Mouse (Mus musculus): Measurements from ENCODE around the gene Pard3.
A peak's percentile ranks its signal among the peaks of the same experiment; 100 is the strongest.
"Not testable (repeated sequence)": the region's sequence is repeated elsewhere in the genome, so short reads cannot be mapped to it uniquely, and the experiment has no call there.

Gene Pard3

DNA sequence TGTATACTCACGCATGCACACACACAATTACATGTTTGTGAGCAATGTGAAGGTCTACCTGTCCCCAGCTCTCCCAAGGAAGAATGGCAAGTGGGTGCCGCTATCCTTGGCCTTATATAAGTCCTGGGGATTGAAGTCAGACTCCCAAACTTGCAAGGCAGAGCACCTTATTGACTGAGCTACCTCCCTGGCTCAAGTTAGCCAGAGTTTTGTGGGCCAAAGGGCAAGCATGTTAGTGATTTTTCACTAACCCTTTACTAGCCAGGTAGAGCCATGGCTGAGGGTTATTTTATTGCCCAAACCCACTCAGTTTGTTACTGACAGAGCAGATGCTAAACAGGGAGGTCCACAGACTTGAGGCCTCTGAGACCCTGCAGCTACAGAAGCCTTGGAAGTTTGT lies 73.1 kb downstream of the Pard3 start:
- DNase-seq (ENCODE audit: low read depth, low spot score), result no peak

DNA sequence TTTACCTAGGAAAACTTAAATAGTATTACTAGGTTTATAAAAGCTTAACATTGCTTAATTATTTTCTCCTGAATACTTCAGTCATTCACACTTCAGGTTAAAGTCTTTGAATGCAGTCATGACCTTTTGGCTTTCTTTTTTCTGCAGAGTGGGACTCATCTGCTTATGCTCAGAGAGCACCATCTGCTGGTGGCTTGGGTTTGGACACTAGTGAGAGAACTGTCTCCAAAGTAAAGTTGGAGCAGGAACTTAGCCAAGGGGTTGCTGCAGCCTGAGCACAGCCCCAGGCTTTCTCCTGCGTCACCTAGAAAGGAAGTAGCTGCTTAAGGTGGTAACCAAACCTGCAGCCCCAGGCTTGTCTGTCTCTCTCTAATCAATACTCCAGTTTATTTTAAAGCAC lies 75.5 kb downstream of the Pard3 start:
- DNase-seq (ENCODE audit: low read depth, low spot score), result peak; percentile 51

DNA sequence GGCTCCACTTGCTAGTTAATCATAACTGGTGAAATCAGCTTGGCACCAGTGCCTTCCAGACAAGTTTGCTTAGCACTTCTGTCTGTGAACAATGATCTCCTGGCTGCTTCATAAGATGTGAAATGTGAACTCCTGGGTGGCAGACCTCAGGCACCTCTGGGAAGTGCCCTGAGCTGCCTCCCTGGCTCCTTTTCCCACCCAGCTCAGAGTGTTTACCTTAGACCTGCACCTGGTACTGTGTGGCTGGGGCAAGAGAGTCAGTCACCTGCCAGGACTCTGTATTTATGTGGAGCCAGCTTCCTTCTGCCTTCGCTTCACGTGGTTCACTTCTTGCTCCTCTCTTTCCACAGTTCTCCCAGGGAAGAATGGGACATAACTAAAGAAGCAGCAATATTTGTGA lies 77.3 kb downstream of the Pard3 start:
- DNase-seq (ENCODE audit: low read depth, low spot score), result no peak

DNA sequence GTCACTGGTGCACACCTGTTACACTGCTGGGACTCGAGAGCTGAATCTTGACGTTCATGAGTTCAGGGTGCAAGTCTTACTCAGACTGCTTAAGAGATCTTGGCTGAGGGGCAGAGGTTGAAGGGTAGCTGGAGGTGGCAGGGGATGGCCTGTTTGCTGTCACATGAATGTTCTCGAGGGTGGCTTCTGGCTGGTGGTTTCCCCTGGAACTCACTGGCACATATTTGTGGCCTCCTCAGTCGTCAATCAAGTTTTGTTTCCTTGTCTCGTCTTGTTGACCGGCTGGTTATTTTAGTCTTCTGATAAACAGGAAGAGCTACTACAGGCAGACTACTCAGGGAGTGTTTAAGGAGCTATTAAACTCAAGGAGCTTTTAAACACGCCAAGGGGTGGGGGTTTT lies 79.9 kb downstream of the Pard3 start:
- no peak for DNase-seq (ENCODE audit: low read depth, low spot score)

DNA sequence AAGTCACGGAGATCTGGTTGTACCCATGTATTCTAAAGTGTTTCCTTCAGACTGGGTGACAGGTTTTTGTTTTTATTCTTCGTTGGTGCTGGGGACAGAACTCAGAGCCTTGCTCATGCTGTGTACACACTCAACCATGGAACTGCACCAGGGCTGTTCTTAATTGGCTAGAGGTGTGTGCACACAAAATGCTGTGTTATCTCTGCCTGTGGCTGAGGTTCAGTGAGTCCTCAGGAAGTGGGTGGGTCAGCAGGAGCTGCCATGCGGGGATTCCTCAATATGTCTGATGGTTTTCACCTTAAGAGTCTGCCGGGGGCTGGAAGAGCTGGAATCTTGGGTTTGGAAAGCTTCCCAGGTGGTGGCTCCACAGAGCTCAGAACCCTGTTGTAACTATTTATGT lies 80.9 kb downstream of the Pard3 start:
- DNase-seq (ENCODE audit: low read depth, low spot score), result no peak

- no peak for DNase-seq (ENCODE audit: low read depth, low spot score)
Measured at GRCm38 (mm10) chr8:127145135-127145534, 81.4 kb downstream of the Pard3 start.

DNA sequence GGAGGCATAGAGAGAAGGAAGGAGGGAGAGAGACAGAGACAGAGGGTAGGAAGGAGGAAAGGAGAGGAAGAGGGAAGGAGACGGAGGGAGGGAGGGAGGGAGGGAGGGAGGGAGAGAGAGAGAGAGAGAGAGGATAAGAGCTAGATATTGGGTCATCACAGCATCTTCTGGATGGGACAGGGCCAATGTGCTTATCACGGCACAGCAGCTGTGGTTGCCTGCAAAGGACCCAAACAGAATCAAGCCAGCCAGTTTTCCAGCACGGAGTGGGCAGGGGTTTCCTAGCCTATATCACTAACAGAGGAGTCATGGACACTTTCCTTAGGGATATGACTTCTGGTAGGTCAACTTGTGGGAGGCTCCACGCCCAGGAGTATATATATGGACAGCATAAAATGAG lies 82.4 kb downstream of the Pard3 start:
- DNase-seq (ENCODE audit: low read depth, low spot score), result no peak

GRCm38 (mm10) chr8:127148821-127149220 lies 85.1 kb downstream of the Pard3 start:
- no peak for DNase-seq (ENCODE audit: low read depth, low spot score)

DNA sequence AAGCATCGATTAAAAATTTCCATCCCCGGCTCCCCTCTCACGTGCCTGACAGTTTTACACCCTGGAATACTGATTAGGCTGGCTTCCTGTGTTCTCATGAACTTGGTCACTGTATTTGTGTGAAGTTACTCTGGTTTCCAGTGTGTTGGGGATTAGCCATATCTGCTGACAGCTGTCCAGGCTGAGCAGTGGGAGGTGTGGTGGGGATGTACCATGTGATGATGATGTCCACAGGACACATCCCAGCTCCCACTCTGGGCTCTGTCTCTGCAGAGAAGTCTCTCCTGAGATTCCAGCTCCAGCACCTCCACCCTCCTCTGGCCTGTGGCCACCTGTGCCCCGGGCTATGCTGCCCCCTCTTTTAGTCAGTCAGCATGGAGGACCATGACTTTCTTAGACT lies 87.0 kb downstream of the Pard3 start:
- no peak for DNase-seq (ENCODE audit: low read depth, low spot score)

- no peak for DNase-seq (ENCODE audit: low read depth, low spot score)
Measured at GRCm38 (mm10) chr8:127151706-127152105, 88.0 kb downstream of the Pard3 start.

DNA sequence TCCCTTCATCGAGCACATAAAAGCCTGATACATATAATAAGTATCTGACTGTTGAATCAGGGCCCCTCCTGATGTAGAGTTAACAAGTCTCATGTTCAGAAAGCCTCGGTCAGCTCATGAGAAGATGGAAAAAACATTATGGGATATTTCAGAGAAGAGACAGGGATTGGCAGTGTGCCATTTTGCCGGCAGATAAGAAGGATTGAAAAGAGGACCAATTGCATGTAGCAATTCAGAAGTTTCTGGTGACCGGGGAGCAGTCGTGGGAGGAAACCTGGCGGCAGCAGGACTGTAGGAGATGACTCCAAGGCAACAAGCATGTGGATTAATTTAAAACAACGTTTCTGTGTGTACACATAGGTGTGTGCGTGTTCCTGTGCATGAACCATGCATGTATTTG lies 93.4 kb downstream of the Pard3 start:
- DNase-seq (ENCODE audit: low read depth, low spot score), result no peak

- DNase-seq (ENCODE audit: low read depth, low spot score), result no peak
Measured at GRCm38 (mm10) chr8:127159421-127159966, 95.8 kb downstream of the Pard3 start.

DNA sequence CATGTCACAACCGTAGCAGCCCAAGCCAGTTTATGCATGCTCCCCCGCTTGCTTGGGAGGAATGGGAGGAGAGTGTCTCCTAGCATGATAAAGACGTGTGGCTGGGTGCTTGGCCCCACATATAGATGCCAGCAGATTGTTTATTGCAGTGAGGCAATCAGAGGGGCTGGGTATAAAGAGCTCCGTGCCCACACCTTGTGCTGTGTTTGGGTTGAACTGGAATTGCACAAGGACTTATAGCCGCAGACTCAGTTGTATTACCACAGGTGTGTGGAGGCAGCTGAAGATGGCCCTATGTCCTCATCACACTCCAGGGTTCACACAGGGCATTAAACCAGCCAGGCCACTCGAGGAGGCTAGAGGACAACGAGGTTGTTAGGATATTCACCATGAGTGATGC lies 98.2 kb downstream of the Pard3 start:
- DNase-seq (ENCODE audit: low read depth, low spot score), result no peak

DNA sequence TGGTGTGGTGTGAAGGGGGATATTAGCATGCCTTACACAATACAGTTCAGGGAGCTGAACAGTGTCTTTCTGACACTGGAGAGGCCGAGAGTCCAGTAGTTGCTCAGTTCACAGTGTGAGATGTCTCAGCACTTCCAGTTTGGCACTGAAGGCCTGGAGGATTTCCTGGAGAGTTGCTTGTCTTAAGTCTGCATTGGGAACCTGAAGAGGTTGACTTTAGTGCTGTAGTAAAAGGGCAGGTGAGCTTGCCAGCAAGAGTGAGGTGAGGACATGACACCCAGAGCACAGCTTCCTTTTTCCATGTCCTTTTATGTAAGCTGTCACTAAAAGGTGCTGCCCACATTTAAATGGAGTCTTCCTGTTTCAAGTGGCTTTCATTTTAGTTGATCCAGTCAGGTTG lies 99.1 kb downstream of the Pard3 start:
- DNase-seq (ENCODE audit: low read depth, low spot score), result no peak

DNA sequence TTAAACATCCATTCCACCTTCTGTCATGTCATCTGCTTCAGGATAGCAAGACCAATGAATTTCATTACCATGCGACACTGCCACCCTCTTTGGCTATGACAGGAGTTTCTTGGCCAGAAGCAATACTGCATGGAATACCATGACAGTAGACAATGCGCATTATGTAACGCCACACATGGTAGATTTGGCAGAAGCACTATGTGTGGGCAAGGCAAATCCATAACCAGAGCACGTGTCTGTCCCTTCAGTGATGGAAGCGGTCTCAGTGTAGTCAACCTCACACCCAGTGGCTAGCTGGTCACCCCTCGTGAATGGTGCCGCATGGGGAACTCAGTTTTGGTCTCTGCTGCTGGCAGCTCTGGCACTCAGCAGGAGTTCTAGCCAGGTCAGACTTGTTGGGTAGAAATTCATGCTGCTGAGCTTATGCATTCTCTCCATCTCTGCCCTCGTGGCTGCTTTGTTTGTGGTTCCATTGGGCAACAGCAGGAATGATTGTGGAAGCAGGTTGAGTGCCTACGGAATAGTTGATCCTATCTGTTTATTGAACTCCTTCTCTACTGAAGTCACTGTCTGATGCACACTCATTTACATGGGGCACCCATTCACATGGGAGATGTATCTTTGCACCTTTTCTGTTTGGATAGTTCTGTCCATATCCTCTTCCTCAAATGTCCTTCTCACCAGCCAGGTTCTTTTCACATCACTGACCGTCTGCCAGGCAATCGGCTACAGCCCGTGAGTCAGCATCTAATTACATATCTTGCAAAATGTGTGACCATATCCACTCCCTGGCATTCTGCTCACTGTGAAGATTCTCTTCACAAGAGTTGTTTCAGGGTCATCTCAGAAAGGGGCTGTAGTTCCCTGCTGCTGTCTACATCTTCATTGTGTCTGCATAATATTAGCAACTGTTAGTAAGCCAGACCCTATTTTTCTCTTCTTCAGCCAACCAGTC lies 100.9 kb downstream of the Pard3 start:
- no peak for DNase-seq (ENCODE audit: low read depth, low spot score)

DNA sequence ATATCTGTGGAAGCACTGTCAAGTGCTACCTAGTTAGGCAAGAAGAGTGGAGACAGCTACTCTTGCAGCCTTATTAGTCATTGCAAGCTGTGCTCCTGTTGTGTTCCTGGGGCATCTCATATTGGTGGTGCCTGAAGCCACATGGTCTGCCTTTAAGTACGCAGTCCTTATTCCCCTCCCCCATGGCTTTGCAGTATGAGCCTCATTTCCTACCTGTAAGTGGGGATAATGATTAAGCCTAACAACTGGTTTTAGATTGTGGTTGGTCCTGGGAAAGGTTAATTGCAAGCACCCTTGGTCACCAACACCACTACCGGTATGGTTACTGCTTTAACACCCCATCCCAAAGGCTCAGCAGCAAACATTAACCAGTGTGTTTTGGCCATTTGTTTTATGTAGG lies 104.8 kb downstream of the Pard3 start:
- no peak for DNase-seq (ENCODE audit: low read depth, low spot score)

- DNase-seq (ENCODE audit: low read depth, low spot score), result no peak
Measured at GRCm38 (mm10) chr8:127169361-127169760, 105.7 kb downstream of the Pard3 start.

DNA sequence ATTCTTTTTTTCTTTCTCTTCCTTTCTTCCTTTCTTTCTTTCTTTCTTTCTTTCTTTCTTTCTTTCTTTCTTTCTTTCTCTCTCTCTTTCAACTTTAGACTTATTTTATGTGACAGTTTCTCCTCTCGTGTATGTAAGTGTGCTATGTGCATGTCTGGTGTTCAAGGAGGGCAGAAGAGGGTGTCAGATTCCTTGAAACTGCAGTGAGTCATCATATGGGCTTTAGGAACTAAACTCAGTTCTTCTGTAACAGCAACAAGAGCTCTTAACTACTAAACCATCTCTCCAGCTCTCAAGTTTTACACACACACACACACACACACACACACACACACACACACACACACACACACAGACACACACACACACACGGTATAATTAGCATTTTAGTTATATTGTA lies 106.7 kb downstream of the Pard3 start:
- DNase-seq (ENCODE audit: low read depth, low spot score), result not testable (repeated sequence)

- no peak for DNase-seq (ENCODE audit: low read depth, low spot score)
Measured at GRCm38 (mm10) chr8:127170930-127171329, 107.2 kb downstream of the Pard3 start.

DNA sequence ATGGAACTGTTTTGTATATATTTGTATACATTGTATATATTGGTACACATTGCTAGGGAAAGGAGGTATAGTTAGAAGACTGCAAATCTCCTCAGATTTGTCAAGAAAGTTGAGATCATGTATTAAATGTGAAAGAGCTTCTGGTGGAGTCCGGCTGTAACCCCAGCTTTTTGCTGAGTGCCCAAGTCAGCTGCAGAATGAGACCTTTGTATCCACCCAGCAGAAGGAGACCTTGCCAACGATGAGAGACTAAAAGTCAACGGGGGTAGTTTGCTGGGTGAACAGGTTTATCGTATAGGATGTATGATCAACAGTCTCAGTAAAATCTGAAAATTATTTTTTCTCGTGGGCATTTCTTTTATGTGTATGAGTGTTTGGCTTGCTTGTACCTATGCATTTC lies 109.8 kb downstream of the Pard3 start:
- DNase-seq (ENCODE audit: low read depth, low spot score), result no peak

- DNase-seq (ENCODE audit: low read depth, low spot score), result no peak
Measured at GRCm38 (mm10) chr8:127174411-127174810, 110.7 kb downstream of the Pard3 start.

- DNase-seq (ENCODE audit: low read depth, low spot score), result no peak
Measured at GRCm38 (mm10) chr8:127175160-127175836, 111.6 kb downstream of the Pard3 start.

- DNase-seq (ENCODE audit: low read depth, low spot score), result peak; percentile 66
Measured at GRCm38 (mm10) chr8:127178634-127179033, 114.9 kb downstream of the Pard3 start.
